Mouse (Mus musculus) left cerebral cortex, postnatal 10 days (tissue): Measurements from ENCODE around the gene Slc1a5. TPM values are rescaled to one million over a fixed set of nuclear protein-coding genes. Genes with fewer than 3 reads are reported as not detected.

Experiments used
- DNase-seq, 2 experiments: peaks; one replicate each; pipeline ENCODE4 v3.0.0; 2021 to 2022; ENCODE audit warnings: low spot score in 2 of 2, mixed read lengths in 1 of 2; ENCODE audit errors: extremely low spot score in 1 of 2
- intact Hi-C: fragments of 180-260 bp; cut with DNase I; formaldehyde crosslinking; loops from one replicate; pipeline ENCODE4 v1.15.1; 2025
- total RNA-seq, 2 experiments: library from RNA; stranded (reverse); gene quantifications; 2 replicates each; pipeline ENCODE4 v1.2.3; 2021

Gene Slc1a5
- 1 to 10 TPM; 3.9 to 4.3 TPM for total RNA-seq

- intact Hi-C loops: no loop called here
- DNase-seq: peak; percentile 46 to 90
Observed at GRCm38 (mm10) chr7:16780825-16781554, at the start of gene Slc1a5. TSS of gene Slc1a5 (plus strand) at chr7:16781340.

- intact Hi-C loops: loop anchor here (10.0 kb wide), 1 partner anchor 327 kb away; the partner anchor contains the start of gene Zc3h4
- no peak for DNase-seq
Observed at GRCm38 (mm10) chr7:16731893-16732422, 49.2 kb upstream of the Slc1a5 start.

GRCm38 (mm10) chr7:16737606-16738072 is 43.5 kb upstream of the Slc1a5 start:
- intact Hi-C loops: loop anchor here (10.0 kb wide), 1 partner anchor 333 kb away; the partner anchor contains the start of gene Zc3h4
- no peak for DNase-seq

GRCm38 (mm10) chr7:16738073-16738696 is 43.0 kb upstream of the Slc1a5 start, which contains the start of gene Ap2s1:
TSS of gene Ap2s1 (plus strand) at chr7:16738410.
- intact Hi-C loops: loop anchor here (10.0 kb wide), 1 partner anchor 333 kb away; the partner anchor contains the start of gene Zc3h4
- peak; percentile 97 to 98 for DNase-seq

- intact Hi-C loops: loop anchor here (10.0 kb wide), 1 partner anchor 334 kb away; the partner anchor contains the start of gene Zc3h4
- DNase-seq: no peak
Observed at GRCm38 (mm10) chr7:16739056-16739604, 42.0 kb upstream of the Slc1a5 start.

GRCm38 (mm10) chr7:16745373-16745772 is 35.8 kb upstream of the Slc1a5 start:
- intact Hi-C loops: loop anchor here (5.0 kb wide), 1 partner anchor 147 kb away; the partner anchor contains the start of gene Gng8
- DNase-seq: no peak

GRCm38 (mm10) chr7:16746093-16746492 is 35.0 kb upstream of the Slc1a5 start:
- intact Hi-C loops: loop anchor here (5.0 kb wide), 1 partner anchor 146 kb away; the partner anchor contains the start of gene Gng8
- peak; percentile 23 to 54 for DNase-seq

GRCm38 (mm10) chr7:16747656-16748055 is 33.5 kb upstream of the Slc1a5 start:
- intact Hi-C loops: loop anchor here (5.0 kb wide), 1 partner anchor 145 kb away; the partner anchor contains the start of gene Gng8
- no peak for DNase-seq

- intact Hi-C loops: no loop called here
Observed at GRCm38 (mm10) chr7:16752016-16752415, 29.1 kb upstream of the Slc1a5 start.

GRCm38 (mm10) chr7:16755362-16756017 is 25.6 kb upstream of the Slc1a5 start:
- intact Hi-C loops: no loop called here
- DNase-seq: peak in 1 of 2 experiments; percentile 45

More at GRCm38 (mm10) chr7:16752016-16752415, 29.1 kb upstream of the Slc1a5 start:
- no peak for DNase-seq

GRCm38 (mm10) chr7:16758872-16759574 is 22.1 kb upstream of the Slc1a5 start:
- intact Hi-C loops: no loop called here
- peak in 1 of 2 experiments; percentile 48 for DNase-seq

- DNase-seq: no peak
- intact Hi-C loops: no loop called here
Observed at GRCm38 (mm10) chr7:16760292-16760691, 20.8 kb upstream of the Slc1a5 start.

GRCm38 (mm10) chr7:16761005-16761481 is 20.1 kb upstream of the Slc1a5 start:
- intact Hi-C loops: no loop called here
- DNase-seq: peak in 1 of 2 experiments; percentile 74

- peak in 1 of 2 experiments; percentile 46 for DNase-seq
- intact Hi-C loops: no loop called here
Observed at GRCm38 (mm10) chr7:16761630-16762029, 19.5 kb upstream of the Slc1a5 start.

- intact Hi-C loops: no loop called here
- no peak for DNase-seq
Observed at GRCm38 (mm10) chr7:16763463-16764218, 17.5 kb upstream of the Slc1a5 start.

GRCm38 (mm10) chr7:16766443-16766842 is 14.7 kb upstream of the Slc1a5 start:
- intact Hi-C loops: no loop called here
- DNase-seq: peak in 1 of 2 experiments; percentile 80

- DNase-seq: no peak
- intact Hi-C loops: no loop called here
Observed at GRCm38 (mm10) chr7:16775888-16776287, 5.3 kb upstream of the Slc1a5 start.
